In genomic region chr11:67828360-67829059, GRCm38 (mm10) we compare ENCODE assay signal across 17 mouse cellular contexts. TPM values are rescaled to one million over a fixed set of nuclear protein-coding genes. Genes with fewer than 3 reads are reported as not detected.
DNase-seq lines count a peak whose midpoint lies in the region; ATAC-seq and TF ChIP-seq lines count a peak whose summit lies in the region.
"Had no signal": no experiment of that assay in that cellular context is flagged by ENCODE, and none has a peak within 500 bp of the region (broad histone marks: within the 10 kb centered on the region; RNA-seq: fewer than 3 reads in every experiment).

No protein-coding gene starts in this region.

- no peak overlapping the region for H3K9ac ChIP-seq in kidney, embryonic 15.5 days
- H3K9ac ChIP-seq in lung, postnatal 0 days (replicated peaks; ENCODE audit: low read depth) = no peak overlapping the region
- H3K9ac ChIP-seq: hindbrain, embryonic 13.5 days; limb, embryonic 12.5 days had no signal

- 33% methylated on average over 12 of the region's 12 CpGs for WGBS in kidney, embryonic 15.5 days
- WGBS in lung, postnatal 0 days = 13% methylated on average over 12 of the region's 12 CpGs

- TF ChIP-seq CTCF in lung, postnatal 0 days (IDR thresholded peaks at IDR 0.05) = no peak

- H3K36me3 ChIP-seq in kidney, embryonic 15.5 days = no peaks in the 10 kb centered on the region
- H3K36me3 ChIP-seq in lung, postnatal 0 days (ENCODE audit: insufficient read depth, low read length) = no peaks in the 10 kb centered on the region
- H3K36me3 ChIP-seq: G1E; hindbrain, embryonic 13.5 days; limb, embryonic 12.5 days had no signal

- H3K9me3 ChIP-seq in kidney, embryonic 15.5 days (replicated peaks) = no peaks in the 10 kb centered on the region
- no peaks in the 10 kb centered on the region for H3K9me3 ChIP-seq in lung, postnatal 0 days (ENCODE audit: low read length)
- H3K9me3 ChIP-seq: hindbrain, embryonic 13.5 days; limb, embryonic 12.5 days; megakaryocyte, embryonic 14.5 days had no signal

- peak; percentile 66 for TF ChIP-seq EP300 in lung, postnatal 0 days (IDR thresholded peaks at IDR 0.05)

- DNase-seq in embryo, embryonic 10 days (ENCODE audit: low spot score) = peak; percentile 23
- DNase-seq in embryo, embryonic 9.5 days (ENCODE audit: extremely low spot score) = no peak
- peak; percentile 50 for DNase-seq in 3134 (ENCODE audit: extremely low read depth, insufficient read length, low spot score)
- peak; percentile 86 for DNase-seq in lung, postnatal 0 days (ENCODE audit: low spot score)
- DNase-seq in cerebellum, postnatal 4 days (ENCODE audit: low spot score in 2 of 2) = no peak
- DNase-seq in urinary bladder, postnatal 36 days (ENCODE audit: low spot score in 2 of 2) = no peak
- DNase-seq: cerebellum, postnatal 14 days had no signal

- peaks cover 3% of the 10 kb centered on the region for H3K4me1 ChIP-seq in kidney, embryonic 15.5 days
- H3K4me1 ChIP-seq in lung, postnatal 0 days (ENCODE audit: insufficient read depth, low read depth, low read length) = no peaks in the 10 kb centered on the region
- H3K4me1 ChIP-seq: hindbrain, embryonic 13.5 days; megakaryocyte, embryonic 14.5 days had no signal

- no peak overlapping the region for H3K4me3 ChIP-seq in kidney, embryonic 15.5 days (replicated peaks)
- H3K4me3 ChIP-seq in lung, postnatal 0 days (ENCODE audit: low read depth, low read length) = no peak overlapping the region
- H3K4me3 ChIP-seq: hindbrain, embryonic 13.5 days; limb, embryonic 12.5 days; megakaryocyte, embryonic 14.5 days had no signal

- H3K4me2 ChIP-seq in kidney, embryonic 15.5 days = peak overlapping the region; percentile 1; the same call in 1 of the 2 replicates
- H3K4me2 ChIP-seq in lung, postnatal 0 days (replicated peaks; ENCODE audit: low read depth, low read length) = peak overlapping the region; percentile 35
- H3K4me2 ChIP-seq: hindbrain, embryonic 13.5 days; limb, embryonic 12.5 days had no signal

- H3K27ac ChIP-seq in kidney, embryonic 15.5 days = no peak overlapping the region
- H3K27ac ChIP-seq in lung, postnatal 0 days (ENCODE audit: low read length) = peak overlapping the region; percentile 11
- H3K27ac ChIP-seq: hindbrain, embryonic 13.5 days; limb, embryonic 12.5 days had no signal

- no peaks in the 10 kb centered on the region for H3K27me3 ChIP-seq in kidney, embryonic 15.5 days
- no peaks in the 10 kb centered on the region for H3K27me3 ChIP-seq in lung, postnatal 0 days (replicated peaks; ENCODE audit: insufficient read depth, low read length)
- H3K27me3 ChIP-seq: hindbrain, embryonic 13.5 days; limb, embryonic 12.5 days had no signal

- no peak for ATAC-seq in kidney, embryonic 15.5 days (replicated peaks; ENCODE audit: low FRiP score)
- peak; percentile 88 for ATAC-seq in lung, postnatal 0 days
- ATAC-seq in megakaryocyte-erythroid progenitor cell, adult 5-6 weeks (replicated peaks; ENCODE audit: low FRiP score, low TSS enrichment, poor library complexity, severe bottlenecking) = no peak

RNA-seq across cellular contexts. Expression of gene Dhrs7c, which starts 30.5 kb away (rescaled TPM):
- 0.87 and 2.1 TPM in 2 replicates for polyA plus RNA-seq in kidney, embryonic 15.5 days (2015; fragmentation: Nextera tagmentation; extraction: Ambion mirVana)
- polyA plus RNA-seq in lung, postnatal 0 days (2015; fragmentation: Nextera tagmentation; extraction: Ambion mirVana) = 0.45 and 0.66 TPM in 2 replicates
- not detected in 2 replicates for total RNA-seq in megakaryocyte-erythroid progenitor cell, adult 5-6 weeks (2014; fragmentation: Nextera tagmentation)
- total RNA-seq in megakaryocyte-erythroid progenitor cell, adult 5-6 weeks (2017) = not detected in 2 replicates
- total RNA-seq: G1E; layer of hippocampus, postnatal 25 days had no signal
- polyA plus RNA-seq: G1E; hindbrain, embryonic 13.5 days; testis, adult 2 months had no signal

RNA-seq across cellular contexts. Expression of gene Gsg1l2, which starts 54.1 kb away (rescaled TPM):
- polyA plus RNA-seq in kidney, embryonic 15.5 days (2015; fragmentation: Nextera tagmentation; extraction: Ambion mirVana) = not detected in 2 replicates
- polyA plus RNA-seq in lung, postnatal 0 days (2015; fragmentation: Nextera tagmentation; extraction: Ambion mirVana) = not detected in 2 replicates
- not detected in 2 replicates for total RNA-seq in megakaryocyte-erythroid progenitor cell, adult 5-6 weeks (2014; fragmentation: Nextera tagmentation)
- not detected in 2 replicates for total RNA-seq in megakaryocyte-erythroid progenitor cell, adult 5-6 weeks (2017)
- total RNA-seq: G1E; gastrocnemius, adult 18-20 months; layer of hippocampus, postnatal 25 days had no signal
- polyA plus RNA-seq: G1E; heart, embryonic 14.5 days; hindbrain, embryonic 13.5 days; limb, embryonic 12.5 days; testis, adult 2 months had no signal

RNA-seq across cellular contexts. Expression of gene Glp2r, which starts 57.6 kb away (rescaled TPM):
- polyA plus RNA-seq in kidney, embryonic 15.5 days (2015; fragmentation: Nextera tagmentation; extraction: Ambion mirVana) = 0.17 and 0.19 TPM in 2 replicates
- polyA plus RNA-seq in lung, postnatal 0 days (2015; fragmentation: Nextera tagmentation; extraction: Ambion mirVana) = 0.06 TPM in 1 of 2 replicates, not detected in the other
- total RNA-seq in megakaryocyte-erythroid progenitor cell, adult 5-6 weeks (2014; fragmentation: Nextera tagmentation) = not detected in 2 replicates
- not detected in 2 replicates for total RNA-seq in megakaryocyte-erythroid progenitor cell, adult 5-6 weeks (2017)
- polyA plus RNA-seq: G1E; heart, embryonic 14.5 days; hindbrain, embryonic 13.5 days; limb, embryonic 12.5 days had no signal

Comparison
In these comparisons a context has a peak if more than half of its experiments do, and no peak if none do; other contexts are left out.
1. DNase-seq: peak in embryo, embryonic 10 days (single experiment), 3134 (single experiment) and lung, postnatal 0 days (single experiment); none in embryo, embryonic 9.5 days (single experiment), cerebellum, postnatal 4 days (0 of 2) and urinary bladder, postnatal 36 days (0 of 2).